Mouse (Mus musculus): ENCODE measurements at regions not wholly inside any gene's neighbourhood (a gene's known extent, or its start where the extent isn't known, plus 50 kb on each side); places are given as distances from the start of the nearest gene placed in this dataset.

GRCm38 (mm10) chr6:47367461-47367860 lies 85.7 kb upstream of the Cul1 start:
- Histone ChIP-seq H3K36me3 (ENCODE audit: control insufficient read depth, insufficient read depth, low read length) (no peaks in the 10 kb centered on the region), H3K27ac (ENCODE audit: insufficient read depth, low read length) (no peak overlapping the region), H3K4me3 (ENCODE audit: extremely low read depth, insufficient read depth, insufficient read length) (no peak overlapping the region), H3K4me1 (ENCODE audit: control insufficient read depth, insufficient read depth, insufficient read length) (no peaks in the 10 kb centered on the region), H3K27me3 (ENCODE audit: control insufficient read depth, insufficient read depth, low read length) (no peaks in the 10 kb centered on the region)
- TF ChIP-seq POLR2A (IDR thresholded peaks at IDR 0.05; ENCODE audit: low read depth, low read length) = no peak
- TF ChIP-seq CTCF (IDR thresholded peaks at IDR 0.05; ENCODE audit: extremely low read depth, insufficient read depth, insufficient read length, insufficient replicate concordance) = no peak
- WGBS = 82% methylated on average over 2 of the region's 2 CpGs
- no peak for DNase-seq (ENCODE audit: low read depth in 1 of 2, low spot score in 2 of 2)

DNA sequence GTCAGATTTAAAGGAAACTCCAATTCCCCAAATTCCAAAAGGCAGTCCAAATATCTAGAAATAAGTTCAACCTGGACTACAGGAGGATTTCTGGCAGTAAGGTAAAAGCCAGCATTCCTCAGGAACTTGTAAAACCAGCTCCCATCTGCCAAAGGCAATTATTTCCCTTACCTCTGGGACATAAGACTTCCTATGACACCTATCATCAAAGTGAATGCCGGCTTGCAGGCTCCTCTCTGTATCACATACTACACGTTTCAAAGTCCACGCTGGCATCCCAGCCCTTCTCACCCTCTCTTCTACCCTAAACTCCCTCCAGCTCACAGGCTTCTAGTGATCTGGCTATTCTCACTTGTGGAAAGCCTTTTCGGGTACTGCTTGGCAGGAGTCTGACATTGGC lies 77.5 kb upstream of the Cul1 start:
- WGBS = 87% methylated on average over 4 of the region's 4 CpGs
- H3K27ac ChIP-seq (ENCODE audit: insufficient read depth, low read length) = no peak overlapping the region
- H3K4me1 ChIP-seq (ENCODE audit: control insufficient read depth, insufficient read depth, insufficient read length) = no peaks in the 10 kb centered on the region
- DNase-seq (ENCODE audit: low read depth in 1 of 2, low spot score in 2 of 2) = no peak
- no peak overlapping the region for H3K4me3 ChIP-seq (ENCODE audit: extremely low read depth, insufficient read depth, insufficient read length)
- TF ChIP-seq CTCF (IDR thresholded peaks at IDR 0.05; ENCODE audit: extremely low read depth, insufficient read depth, insufficient read length, insufficient replicate concordance) (no peak), POLR2A (IDR thresholded peaks at IDR 0.05; ENCODE audit: low read depth, low read length) (no peak)
- H3K27me3 ChIP-seq (ENCODE audit: control insufficient read depth, insufficient read depth, low read length) = no peaks in the 10 kb centered on the region
- no peaks in the 10 kb centered on the region for H3K36me3 ChIP-seq (ENCODE audit: control insufficient read depth, insufficient read depth, low read length)

DNA sequence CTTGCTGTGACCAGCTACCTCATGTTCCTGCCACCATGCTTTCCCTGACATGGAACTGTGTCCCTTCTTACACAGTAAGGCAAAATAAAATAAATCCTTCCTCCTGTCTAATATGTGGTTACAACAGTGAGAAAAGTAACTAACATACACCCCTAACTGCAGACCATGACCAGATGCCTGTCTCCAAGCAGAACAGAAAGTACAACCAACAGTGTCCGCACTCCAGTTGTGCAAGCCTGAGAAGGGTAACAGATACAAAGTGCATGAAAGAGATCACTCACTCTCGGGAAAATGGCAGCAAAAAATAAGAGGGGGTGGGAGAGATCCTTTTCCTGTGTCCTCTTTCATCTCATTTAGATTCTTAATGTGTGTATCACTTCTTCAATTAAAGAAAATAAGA lies 71.7 kb upstream of the Cul1 start:
- Histone ChIP-seq H3K27me3 (ENCODE audit: control insufficient read depth, insufficient read depth, low read length) (no peaks in the 10 kb centered on the region), H3K4me1 (ENCODE audit: control insufficient read depth, insufficient read depth, insufficient read length) (no peaks in the 10 kb centered on the region), H3K4me3 (ENCODE audit: extremely low read depth, insufficient read depth, insufficient read length) (no peak overlapping the region), H3K36me3 (ENCODE audit: control insufficient read depth, insufficient read depth, low read length) (no peaks in the 10 kb centered on the region), H3K27ac (ENCODE audit: insufficient read depth, low read length) (no peak overlapping the region)
- TF ChIP-seq CTCF (IDR thresholded peaks at IDR 0.05; ENCODE audit: extremely low read depth, insufficient read depth, insufficient read length, insufficient replicate concordance) = no peak
- TF ChIP-seq POLR2A (IDR thresholded peaks at IDR 0.05; ENCODE audit: low read depth, low read length) = no peak
- DNase-seq (ENCODE audit: low read depth in 1 of 2, low spot score in 2 of 2) = no peak
- WGBS = 75% methylated on average over 2 of the region's 2 CpGs

DNA sequence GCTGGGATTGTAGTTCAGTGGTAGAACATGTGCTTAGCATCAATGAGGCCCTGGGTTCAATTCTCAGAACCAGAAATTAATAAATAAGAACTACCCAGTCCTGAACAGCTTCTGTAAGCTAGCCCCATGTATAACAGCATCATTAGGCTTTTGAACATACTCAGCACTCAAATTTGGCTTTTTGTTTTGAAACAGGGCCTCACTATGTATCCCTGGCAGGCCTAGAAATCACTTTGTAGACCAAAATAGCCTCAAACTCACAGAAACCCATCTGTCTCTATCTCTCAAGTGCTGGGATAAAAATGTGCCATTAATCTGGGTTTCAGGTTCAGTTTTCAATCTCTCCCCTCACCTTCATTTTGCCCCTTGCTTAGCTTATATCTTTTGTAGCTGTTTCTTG lies 66.6 kb upstream of the Cul1 start:
- no peaks in the 10 kb centered on the region for H3K36me3 ChIP-seq (ENCODE audit: control insufficient read depth, insufficient read depth, low read length)
- H3K27ac ChIP-seq (ENCODE audit: insufficient read depth, low read length) = no peak overlapping the region
- TF ChIP-seq POLR2A (IDR thresholded peaks at IDR 0.05; ENCODE audit: low read depth, low read length) (no peak), CTCF (IDR thresholded peaks at IDR 0.05; ENCODE audit: extremely low read depth, insufficient read depth, insufficient read length, insufficient replicate concordance) (no peak)
- no peaks in the 10 kb centered on the region for H3K27me3 ChIP-seq (ENCODE audit: control insufficient read depth, insufficient read depth, low read length)
- H3K4me3 ChIP-seq (ENCODE audit: extremely low read depth, insufficient read depth, insufficient read length) = no peak overlapping the region
- H3K4me1 ChIP-seq (ENCODE audit: control insufficient read depth, insufficient read depth, insufficient read length) = no peaks in the 10 kb centered on the region
- DNase-seq (ENCODE audit: low read depth in 1 of 2, low spot score in 2 of 2) = no peak

DNA sequence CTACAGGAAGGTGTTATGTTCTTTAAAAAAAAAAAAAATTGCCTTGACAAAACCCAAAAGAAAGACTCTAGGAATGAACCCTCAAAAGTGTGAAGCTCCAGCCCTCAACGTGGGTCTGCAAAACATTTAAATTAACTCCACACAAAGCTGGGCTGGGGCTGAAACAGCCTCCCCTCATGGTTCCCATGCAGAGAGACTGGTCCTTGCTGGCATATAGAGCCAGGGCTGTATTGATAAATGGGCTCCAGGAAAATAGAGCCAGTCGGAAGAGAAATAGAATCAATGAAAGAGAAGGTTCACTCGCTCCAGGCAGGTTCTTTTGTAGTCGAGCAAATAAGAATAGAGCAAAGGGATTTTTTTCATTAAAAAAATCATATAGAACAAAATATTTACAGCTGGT lies 63.3 kb upstream of the Cul1 start:
- H3K36me3 ChIP-seq (ENCODE audit: control insufficient read depth, insufficient read depth, low read length) = no peaks in the 10 kb centered on the region
- H3K4me3 ChIP-seq (ENCODE audit: extremely low read depth, insufficient read depth, insufficient read length) = no peak overlapping the region
- no peak overlapping the region for H3K27ac ChIP-seq (ENCODE audit: insufficient read depth, low read length)
- H3K4me1 ChIP-seq (ENCODE audit: control insufficient read depth, insufficient read depth, insufficient read length) = no peaks in the 10 kb centered on the region
- no peak for TF ChIP-seq POLR2A (IDR thresholded peaks at IDR 0.05; ENCODE audit: low read depth, low read length)
- TF ChIP-seq CTCF (IDR thresholded peaks at IDR 0.05; ENCODE audit: extremely low read depth, insufficient read depth, insufficient read length, insufficient replicate concordance) = no peak
- no peak for DNase-seq (ENCODE audit: low read depth in 1 of 2, low spot score in 2 of 2)
- WGBS = 82% methylated on average over 4 of the region's 4 CpGs
- H3K27me3 ChIP-seq (ENCODE audit: control insufficient read depth, insufficient read depth, low read length) = no peaks in the 10 kb centered on the region

- TF ChIP-seq POLR2A (IDR thresholded peaks at IDR 0.05; ENCODE audit: low read depth, low read length) (no peak), CTCF (IDR thresholded peaks at IDR 0.05; ENCODE audit: extremely low read depth, insufficient read depth, insufficient read length, insufficient replicate concordance) (no peak)
- no peaks in the 10 kb centered on the region for H3K27me3 ChIP-seq (ENCODE audit: control insufficient read depth, insufficient read depth, low read length)
- H3K4me1 ChIP-seq (ENCODE audit: control insufficient read depth, insufficient read depth, insufficient read length) = no peaks in the 10 kb centered on the region
- H3K36me3 ChIP-seq (ENCODE audit: control insufficient read depth, insufficient read depth, low read length) = no peaks in the 10 kb centered on the region
- DNase-seq (ENCODE audit: low read depth in 1 of 2, low spot score in 2 of 2) = no peak
- 30% methylated on average over 7 of the region's 7 CpGs for WGBS
- H3K27ac ChIP-seq (ENCODE audit: insufficient read depth, low read length) = no peak overlapping the region
- no peak overlapping the region for H3K4me3 ChIP-seq (ENCODE audit: extremely low read depth, insufficient read depth, insufficient read length)
Observed at GRCm38 (mm10) chr6:47390436-47391002, 62.7 kb upstream of the Cul1 start.

DNA sequence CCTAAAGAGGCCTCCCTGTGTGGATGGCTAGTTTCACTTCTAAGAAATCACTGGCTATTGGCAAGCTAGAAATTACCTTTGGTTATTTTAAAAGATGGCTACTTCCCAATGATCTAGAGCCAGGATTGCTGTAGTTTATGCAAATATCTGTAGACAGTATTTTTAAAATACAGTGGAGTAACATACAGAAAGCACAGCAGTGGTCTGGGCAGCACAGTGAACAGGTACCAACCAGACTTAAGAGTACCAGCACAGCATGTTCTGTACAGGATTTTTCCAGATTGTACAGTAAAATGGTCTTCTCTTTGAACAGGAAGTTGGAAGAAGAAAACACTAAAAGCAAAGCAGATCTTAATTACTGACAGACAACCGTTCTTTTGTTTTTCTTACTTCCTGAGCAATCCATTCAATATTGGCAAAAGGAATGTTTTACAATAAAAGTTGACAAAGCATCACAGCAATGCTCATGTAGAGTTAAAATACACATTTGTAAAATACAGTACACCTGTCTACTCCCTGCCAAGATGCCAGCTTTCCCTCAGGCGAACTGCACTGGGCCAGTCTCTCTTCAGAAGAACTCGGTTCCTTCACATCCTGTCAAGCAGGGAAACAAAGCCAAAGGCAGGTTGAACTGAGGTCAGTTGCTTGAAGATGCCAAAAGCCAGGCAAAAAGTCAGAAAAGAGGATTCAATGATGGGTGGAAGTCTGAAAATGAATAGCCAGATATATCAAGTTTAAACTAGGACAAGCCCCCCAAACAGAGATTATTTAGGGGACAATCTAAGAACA lies 62.0 kb upstream of the Cul1 start:
- Histone ChIP-seq H3K27ac (ENCODE audit: insufficient read depth, low read length) (no peak overlapping the region), H3K27me3 (ENCODE audit: control insufficient read depth, insufficient read depth, low read length) (no peaks in the 10 kb centered on the region), H3K4me1 (ENCODE audit: control insufficient read depth, insufficient read depth, insufficient read length) (no peaks in the 10 kb centered on the region), H3K4me3 (ENCODE audit: extremely low read depth, insufficient read depth, insufficient read length) (no peak overlapping the region), H3K36me3 (ENCODE audit: control insufficient read depth, insufficient read depth, low read length) (no peaks in the 10 kb centered on the region)
- 73% methylated on average over 3 of the region's 3 CpGs for WGBS
- no peak for DNase-seq (ENCODE audit: low read depth in 1 of 2, low spot score in 2 of 2)
- no peak for TF ChIP-seq CTCF (IDR thresholded peaks at IDR 0.05; ENCODE audit: extremely low read depth, insufficient read depth, insufficient read length, insufficient replicate concordance)
- no peak for TF ChIP-seq POLR2A (IDR thresholded peaks at IDR 0.05; ENCODE audit: low read depth, low read length)
